Mouse (Mus musculus): ENCODE measurements around the gene Hnrnpm.

- TF ChIP-seq POLR2A (IDR thresholded peaks at IDR 0.05; ENCODE audit: borderline replicate concordance, low read depth, low read length) (no peak), CTCF (IDR thresholded peaks at IDR 0.05; ENCODE audit: low read depth, low read length) (no peak)
These were observed 36.7 kb downstream of the Hnrnpm start for GRCm38 (mm10) chr17:33649781-33650475.
